Comparison of ENCODE assay signal across 26 mouse cellular contexts in the genomic region with DNA sequence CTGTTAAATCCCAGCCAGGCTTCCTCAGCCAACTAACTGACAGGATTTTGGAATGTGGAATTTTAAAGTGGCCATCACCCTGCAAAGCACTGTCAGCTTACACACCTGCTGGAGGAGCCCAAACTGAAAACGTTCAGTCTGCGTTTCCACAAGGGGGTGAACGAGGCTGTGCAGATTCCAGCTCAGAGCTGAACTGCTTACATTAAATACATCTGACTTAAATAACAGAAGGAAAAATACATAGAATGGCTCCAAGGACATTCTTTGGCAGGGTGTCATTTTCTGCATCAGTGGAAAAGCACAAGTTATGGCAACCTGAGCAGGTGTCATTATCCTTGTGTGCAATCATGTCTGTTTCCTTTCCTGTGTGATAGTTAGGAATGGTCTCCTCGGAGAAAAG.
"Had no signal": no experiment of that assay in that cellular context is flagged by ENCODE, and none has a peak within 500 bp of the region (broad histone marks: within the 10 kb centered on the region; RNA-seq: fewer than 3 reads in every experiment).

No protein-coding gene starts in this region.

- DNase-seq: gastrocnemius, postnatal 14 days; gastrocnemius, postnatal 36 days; heart, adult 11 months; heart, adult 2 months; heart, postnatal 14 days; heart, postnatal 36 days; kidney, adult 11 months; kidney, adult 2 months; kidney, adult 9 months; kidney, postnatal 14 days; kidney, postnatal 36 days; layer of hippocampus, adult 9-11 months; layer of hippocampus, postnatal 36 days; left cerebral cortex, postnatal 4 days had no signal

- H3K27me3 ChIP-seq: heart, embryonic 13.5 days; heart, embryonic 15.5 days; hindbrain, embryonic 12.5 days; kidney, embryonic 15.5 days; limb, embryonic 13.5 days; limb, embryonic 15.5 days; liver, embryonic 12.5 days had no signal

- H3K9me3 ChIP-seq: heart, embryonic 13.5 days; heart, embryonic 15.5 days; hindbrain, embryonic 12.5 days; kidney, embryonic 15.5 days; limb, embryonic 13.5 days; limb, embryonic 15.5 days; liver, embryonic 12.5 days had no signal

- H3K9ac ChIP-seq: heart, embryonic 13.5 days; heart, embryonic 15.5 days; hindbrain, embryonic 12.5 days; hindbrain, embryonic 14.5 days; kidney, embryonic 15.5 days; limb, embryonic 13.5 days; limb, embryonic 15.5 days; liver, embryonic 12.5 days had no signal

- H3K4me1 ChIP-seq: hindbrain, embryonic 12.5 days; liver, embryonic 12.5 days had no signal

- H3K27ac ChIP-seq: heart, adult 2 months; heart, embryonic 13.5 days; heart, embryonic 15.5 days; hindbrain, embryonic 12.5 days; hindbrain, embryonic 14.5 days; kidney, embryonic 15.5 days; kidney, postnatal 0 days; limb, embryonic 13.5 days; limb, embryonic 15.5 days; liver, embryonic 12.5 days had no signal

- H3K4me2 ChIP-seq: heart, embryonic 11.5 days; heart, embryonic 13.5 days; heart, embryonic 15.5 days; hindbrain, embryonic 12.5 days; hindbrain, embryonic 14.5 days; kidney, embryonic 15.5 days; limb, embryonic 13.5 days; limb, embryonic 15.5 days; liver, embryonic 12.5 days had no signal

- H3K4me3 ChIP-seq: heart, adult 2 months; heart, embryonic 13.5 days; heart, embryonic 15.5 days; hindbrain, embryonic 12.5 days; kidney, embryonic 15.5 days; limb, embryonic 13.5 days; limb, embryonic 15.5 days; liver, embryonic 12.5 days had no signal

- ATAC-seq: hindbrain, embryonic 16.5 days; intestine, embryonic 16.5 days; liver, embryonic 12.5 days had no signal

- H3K36me3 ChIP-seq: heart, embryonic 13.5 days; heart, embryonic 15.5 days; hindbrain, embryonic 12.5 days; kidney, embryonic 15.5 days; limb, embryonic 13.5 days; limb, embryonic 15.5 days; liver, embryonic 12.5 days had no signal
